21 mouse cellular contexts compared by ENCODE assay signal in genomic region chr16:94208826-94209225, GRCm38 (mm10).
DNase-seq lines count a peak whose midpoint lies in the region; TF ChIP-seq lines count a peak whose summit lies in the region.
"Had no signal": no experiment of that assay in that cellular context is flagged by ENCODE, and none has a peak within 500 bp of the region (broad histone marks: within the 10 kb centered on the region; RNA-seq: fewer than 3 reads in every experiment).

No protein-coding gene starts in this region.

- H3K27ac ChIP-seq in layer of hippocampus, adult 2 months, result peak overlapping the region; percentile 80
- H3K27ac ChIP-seq: forebrain, embryonic 15.5 days; hindbrain, embryonic 15.5 days; kidney, embryonic 15.5 days; limb, embryonic 13.5 days; liver, embryonic 13.5 days had no signal

- TF ChIP-seq CTCF in layer of hippocampus, adult 2 months (conservative IDR thresholded peaks at IDR 0.05), result no peak
- no peak for TF ChIP-seq CTCF in brain, embryonic 14.5 days (IDR thresholded peaks at IDR 0.05; ENCODE audit: borderline replicate concordance, extremely low read depth, insufficient read depth, insufficient read length)

- DNase-seq in layer of hippocampus, adult 2 months (ENCODE audit: low spot score in 2 of 2), result no peak
- DNase-seq in layer of hippocampus, postnatal 25 days (ENCODE audit: extremely low spot score in 1 of 2, low spot score in 1 of 2), result no peak
- DNase-seq in right cerebral cortex, adult 2 months (ENCODE audit: low spot score in 2 of 2), result peak; percentile 26 to 52
- no peak for DNase-seq in right cerebral cortex, postnatal 10 days (ENCODE audit: low spot score in 2 of 2)
- DNase-seq in brain, embryonic 14.5 days (ENCODE audit: low read depth), result peak; percentile 49
- DNase-seq in right cerebral cortex, postnatal 25 days, result peak; percentile 40
- DNase-seq in urinary bladder, postnatal 36 days (ENCODE audit: low spot score in 2 of 2), result no peak
- DNase-seq in adrenal gland, adult 18-20 months (ENCODE audit: low spot score in 2 of 2), result no peak
- DNase-seq: cerebellum, adult 8-10 months; heart, adult 11 months; heart, postnatal 36 days; kidney, postnatal 4 days; liver, embryonic 13.5 days; lung, embryonic 14.5 days; lung, postnatal 36 days; thymus, postnatal 36 days had no signal

- no peak for TF ChIP-seq POLR2A in brain, embryonic 14.5 days (IDR thresholded peaks at IDR 0.05; ENCODE audit: borderline replicate concordance, extremely low read depth, insufficient read depth, insufficient read length, poor library complexity, severe bottlenecking)

- H3K4me3 ChIP-seq in layer of hippocampus, adult 2 months, result no peak overlapping the region
- H3K4me3 ChIP-seq: erythroblast, embryonic 14.5 days; forebrain, embryonic 15.5 days; hindbrain, embryonic 15.5 days; kidney, embryonic 15.5 days; limb, embryonic 13.5 days; liver, embryonic 13.5 days had no signal

Comparison
In these comparisons a context has a peak if more than half of its experiments do, and no peak if none do; other contexts are left out.
1. DNase-seq: peak in right cerebral cortex, adult 2 months (2 of 2), brain, embryonic 14.5 days (single experiment) and right cerebral cortex, postnatal 25 days (single experiment); none in layer of hippocampus, adult 2 months (0 of 2), layer of hippocampus, postnatal 25 days (0 of 2), right cerebral cortex, postnatal 10 days (0 of 2), urinary bladder, postnatal 36 days (0 of 2) and adrenal gland, adult 18-20 months (0 of 2).